Mouse (Mus musculus): ENCODE measurements around the gene Fam20a. TPM values are rescaled to one million over a fixed set of nuclear protein-coding genes. Genes with fewer than 3 reads are reported as not detected.

Fam20a gene
- 10 to 100 TPM in 1 of 2 experiments, 1 to 10 TPM in 1; 8.5 to 10.1 TPM for total RNA-seq (2021)
- long read RNA-seq, experiment 1, partial matches to known transcripts, result 0 of 6 reads
- long read RNA-seq, experiment 1, other reads (novel, unspliced or antisense), result 2 of 6 reads
- long read RNA-seq, experiment 2, transcript Fam20a-201 (11 exons, 2,541 nt), result major isoform, 14 of 17 reads
- long read RNA-seq, experiment 2, partial matches to known transcripts, result 0 of 17 reads
- long read RNA-seq, experiment 2, other reads (novel, unspliced or antisense), result 3 of 17 reads

GRCm38 (mm10) chr11:109721781-109722446, at the start of gene Fam20a:
Fam20a (minus strand) TSS chr11:109722279.
- peak; percentile 42 to 61 for DNase-seq (ENCODE audit: low spot score in 2 of 2)

GRCm38 (mm10) chr11:109771381-109771780, 49.3 kb upstream of the Fam20a start:
- no peak for DNase-seq (ENCODE audit: low spot score in 2 of 2)

DNA sequence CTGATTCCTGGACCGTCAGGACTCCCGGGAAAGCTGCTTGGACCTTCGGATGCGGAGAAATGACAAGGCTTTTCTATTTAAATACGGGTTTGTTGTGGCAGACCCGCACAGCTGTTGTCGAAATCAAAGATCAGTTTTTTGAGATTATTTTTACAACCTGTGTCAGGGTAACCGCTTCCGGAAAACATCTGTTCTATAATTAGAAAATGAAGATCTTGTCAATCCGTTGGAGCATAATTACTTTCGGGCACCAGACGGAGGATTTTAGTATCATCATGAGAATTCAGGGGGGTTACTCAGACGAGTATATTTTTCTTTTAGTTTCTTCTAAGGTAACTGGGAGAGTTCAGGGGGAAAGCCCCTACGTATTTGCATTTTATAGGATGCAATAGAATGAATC, 48.1 kb upstream of the Fam20a start:
- DNase-seq (ENCODE audit: low spot score in 2 of 2), result no peak

- DNase-seq (ENCODE audit: low spot score in 2 of 2), result no peak
Measured at GRCm38 (mm10) chr11:109769091-109769490, 47.0 kb upstream of the Fam20a start.

DNA sequence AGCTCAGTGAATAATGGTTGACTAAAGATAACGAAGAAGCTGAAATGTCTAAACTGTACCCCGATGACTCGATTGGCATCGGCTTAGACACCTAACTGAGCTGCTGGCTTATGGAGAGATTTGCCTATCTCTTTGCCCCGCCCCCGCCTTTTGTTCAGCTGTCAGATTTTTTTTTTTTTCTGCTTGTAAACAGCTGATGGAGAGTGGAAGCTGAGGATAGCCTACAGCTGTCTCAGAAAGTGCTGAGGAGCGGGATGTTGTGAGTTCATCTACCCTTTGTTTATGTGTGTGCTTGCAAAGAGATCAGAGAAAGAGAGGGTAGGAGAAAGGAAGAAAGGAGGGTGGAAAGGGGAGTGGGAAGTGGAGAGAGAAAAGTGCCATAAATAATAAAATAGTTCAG, 38.0 kb upstream of the Fam20a start:
- DNase-seq (ENCODE audit: low spot score in 2 of 2), result no peak

GRCm38 (mm10) chr11:109758616-109759215, 36.6 kb upstream of the Fam20a start:
- no peak for DNase-seq (ENCODE audit: low spot score in 2 of 2)

DNA sequence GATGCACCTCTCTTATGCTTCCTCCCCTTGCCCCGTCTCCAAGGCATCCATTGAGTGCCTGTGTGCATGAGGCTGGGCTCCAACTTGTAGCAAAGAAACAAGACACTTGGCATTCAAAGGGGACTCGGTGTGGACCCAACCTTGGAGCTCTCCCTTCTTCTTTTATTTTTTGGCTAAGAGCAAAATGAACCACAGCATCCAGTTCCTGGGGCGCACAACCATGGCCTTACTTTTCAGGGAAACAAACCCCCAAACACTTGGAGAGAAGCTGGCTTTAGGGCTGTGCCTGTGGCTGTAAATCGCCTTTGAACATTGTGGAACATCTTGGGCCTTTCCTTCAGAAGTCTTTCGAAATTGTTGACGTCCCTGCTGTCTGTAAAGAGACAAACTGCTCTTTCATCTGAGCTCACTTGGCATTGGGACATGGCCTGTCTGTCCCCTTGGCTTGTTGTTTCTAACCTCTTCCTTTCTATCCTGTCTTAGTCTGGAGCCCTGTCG, 32.1 kb upstream of the Fam20a start:
- DNase-seq (ENCODE audit: low spot score in 2 of 2), result no peak

GRCm38 (mm10) chr11:109751636-109752603, 29.8 kb upstream of the Fam20a start:
- DNase-seq (ENCODE audit: low spot score in 2 of 2), result no peak

DNA sequence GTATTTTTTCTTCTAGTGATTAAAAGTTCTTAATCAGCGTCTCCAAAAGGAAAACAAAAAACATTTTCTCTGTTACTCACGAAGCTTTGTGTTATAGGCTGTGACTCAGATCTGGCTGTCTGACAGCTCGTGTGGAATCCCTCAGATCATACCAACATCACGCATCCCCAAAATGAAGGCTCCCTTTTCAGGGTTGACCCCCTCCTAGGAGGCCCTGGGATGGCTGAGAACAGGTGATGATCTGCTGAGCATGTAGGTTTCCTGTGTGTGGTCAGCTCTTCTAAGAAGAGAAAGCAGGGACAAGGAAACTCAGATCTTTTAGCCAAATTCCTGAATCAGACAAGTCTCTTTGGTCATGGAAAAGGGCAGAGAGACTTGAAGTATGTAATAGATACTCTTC, 23.1 kb upstream of the Fam20a start:
- DNase-seq (ENCODE audit: low spot score in 2 of 2), result no peak

DNA sequence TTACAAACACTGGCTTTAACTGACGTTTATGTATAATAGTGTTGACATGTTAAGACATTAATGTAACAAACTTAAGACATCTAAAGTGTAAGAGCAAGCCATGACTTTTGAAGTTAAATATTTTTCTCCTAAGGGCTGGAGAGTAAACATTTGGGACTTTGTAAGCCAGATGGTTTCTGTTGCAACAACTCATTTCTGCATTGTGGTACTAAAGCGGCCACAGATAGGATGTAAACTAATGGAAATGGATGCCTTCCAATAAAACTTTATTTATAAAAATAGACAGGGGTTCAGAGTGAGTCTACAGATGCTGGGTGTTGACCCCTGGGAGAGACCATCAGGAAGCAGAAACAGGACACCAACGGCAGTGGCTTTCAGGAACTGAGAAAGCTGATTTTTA, 15.9 kb upstream of the Fam20a start:
- no peak for DNase-seq (ENCODE audit: low spot score in 2 of 2)

- DNase-seq (ENCODE audit: low spot score in 2 of 2), result no peak
Measured at GRCm38 (mm10) chr11:109736406-109736805, 14.3 kb upstream of the Fam20a start.

DNA sequence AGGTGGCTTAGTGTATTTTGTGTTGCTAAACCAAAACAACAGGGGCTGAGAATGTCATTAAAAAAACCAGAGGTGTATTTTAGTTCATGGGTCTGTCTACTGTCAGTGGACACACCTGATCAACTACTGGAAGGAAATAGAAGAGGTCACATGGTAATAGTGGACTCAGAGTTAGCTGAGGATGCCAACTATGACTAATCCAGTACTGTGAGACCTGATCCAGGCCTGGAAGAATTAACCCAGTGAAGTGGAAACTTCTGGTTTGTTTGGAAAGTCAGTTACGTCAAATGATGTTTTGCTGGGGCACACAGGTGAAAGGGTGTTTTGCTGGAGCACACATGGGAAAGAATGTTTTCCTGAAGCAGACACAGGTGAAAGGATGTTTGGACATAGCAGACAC, 12.3 kb upstream of the Fam20a start:
- no peak for DNase-seq (ENCODE audit: low spot score in 2 of 2)

DNA sequence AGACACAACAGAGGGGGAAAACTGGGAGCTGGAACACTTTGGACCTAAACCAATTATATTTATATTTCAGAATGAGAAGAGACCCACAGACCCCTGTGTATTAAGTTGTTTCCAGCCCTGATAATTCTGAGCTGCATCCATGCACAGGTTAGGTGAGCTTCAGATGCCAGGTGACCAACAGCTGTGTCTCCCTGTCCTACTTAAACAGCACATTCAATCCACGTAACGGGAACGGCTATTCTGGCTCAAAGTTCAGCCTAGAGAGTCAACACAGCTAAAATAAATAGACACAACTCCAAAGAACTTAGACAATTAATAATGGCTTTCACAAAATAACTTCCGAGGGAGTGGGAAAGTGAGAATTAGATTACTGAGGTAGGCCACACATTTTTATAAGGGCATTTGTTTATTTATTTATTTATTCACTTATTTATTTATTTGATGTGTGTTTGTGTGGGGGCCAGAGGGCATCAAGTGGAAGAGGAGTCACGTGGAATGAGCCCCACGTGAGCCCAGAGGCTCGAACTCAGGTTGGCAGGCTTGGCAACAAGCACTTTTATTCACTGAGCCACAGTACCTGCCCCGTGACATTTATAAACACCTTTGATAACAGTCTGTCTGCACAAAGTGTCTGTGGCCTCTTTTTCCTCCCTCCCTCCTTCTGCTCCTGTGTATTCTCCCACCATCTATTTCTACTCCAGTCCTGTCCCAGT, 10.8 kb upstream of the Fam20a start:
- no peak for DNase-seq (ENCODE audit: low spot score in 2 of 2)

DNA sequence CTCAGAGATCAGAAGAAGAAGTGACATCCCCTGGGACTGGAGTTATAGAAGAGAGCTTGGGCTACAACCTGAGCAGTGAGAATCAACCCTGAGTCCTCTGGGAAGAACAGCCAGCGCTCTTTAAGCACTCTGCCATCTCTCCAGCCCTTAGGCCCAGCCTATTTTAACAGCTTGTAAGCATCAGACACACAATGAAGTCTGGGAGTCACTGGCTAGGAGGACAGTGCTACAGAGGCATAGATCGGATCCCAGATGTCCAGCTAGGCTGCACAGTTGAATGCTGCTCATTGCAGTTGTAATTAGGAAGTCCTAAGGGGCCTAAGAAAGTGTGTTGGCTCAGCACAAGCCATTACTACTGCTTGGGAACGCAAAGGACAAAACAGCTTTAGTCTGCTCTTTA, 6.3 kb upstream of the Fam20a start:
- DNase-seq (ENCODE audit: low spot score in 2 of 2), result no peak

GRCm38 (mm10) chr11:109722711-109723110, 632 bp upstream of the Fam20a start:
- DNase-seq (ENCODE audit: low spot score in 2 of 2), result no peak

GRCm38 (mm10) chr11:109721320-109721780, 729 bp downstream of the Fam20a start:
- peak; percentile 28 to 65 for DNase-seq (ENCODE audit: low spot score in 2 of 2)

DNA sequence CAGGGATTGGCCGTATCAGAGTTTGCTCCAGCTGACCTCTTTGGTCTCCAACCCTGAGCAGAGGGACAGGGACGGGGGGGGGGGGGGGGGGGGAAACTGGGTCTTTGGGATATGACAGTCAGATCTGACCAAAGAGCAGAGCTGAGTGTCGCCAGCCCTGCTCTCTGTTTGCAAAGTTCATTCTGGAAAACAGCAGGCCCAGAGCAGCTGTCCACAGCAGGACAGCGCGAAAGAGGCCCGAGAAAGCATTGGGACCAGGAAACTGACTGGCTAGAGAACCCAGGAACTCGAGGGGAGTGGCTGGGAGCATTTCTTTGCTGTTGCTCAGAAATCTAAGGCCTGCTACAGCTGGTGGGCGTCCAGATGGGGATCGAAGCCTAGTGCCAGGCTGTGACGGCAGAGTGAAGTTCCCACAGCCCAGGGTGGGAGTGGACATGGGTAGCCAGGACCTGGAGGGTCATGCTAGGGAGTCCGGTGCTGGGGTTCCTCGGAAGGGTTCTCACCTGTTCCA, 1.2 kb downstream of the Fam20a start:
- peak in 1 of 2 experiments; percentile 44 for DNase-seq (ENCODE audit: low spot score in 2 of 2)

GRCm38 (mm10) chr11:109719399-109719798, 2.7 kb downstream of the Fam20a start:
- no peak for DNase-seq (ENCODE audit: low spot score in 2 of 2)

DNA sequence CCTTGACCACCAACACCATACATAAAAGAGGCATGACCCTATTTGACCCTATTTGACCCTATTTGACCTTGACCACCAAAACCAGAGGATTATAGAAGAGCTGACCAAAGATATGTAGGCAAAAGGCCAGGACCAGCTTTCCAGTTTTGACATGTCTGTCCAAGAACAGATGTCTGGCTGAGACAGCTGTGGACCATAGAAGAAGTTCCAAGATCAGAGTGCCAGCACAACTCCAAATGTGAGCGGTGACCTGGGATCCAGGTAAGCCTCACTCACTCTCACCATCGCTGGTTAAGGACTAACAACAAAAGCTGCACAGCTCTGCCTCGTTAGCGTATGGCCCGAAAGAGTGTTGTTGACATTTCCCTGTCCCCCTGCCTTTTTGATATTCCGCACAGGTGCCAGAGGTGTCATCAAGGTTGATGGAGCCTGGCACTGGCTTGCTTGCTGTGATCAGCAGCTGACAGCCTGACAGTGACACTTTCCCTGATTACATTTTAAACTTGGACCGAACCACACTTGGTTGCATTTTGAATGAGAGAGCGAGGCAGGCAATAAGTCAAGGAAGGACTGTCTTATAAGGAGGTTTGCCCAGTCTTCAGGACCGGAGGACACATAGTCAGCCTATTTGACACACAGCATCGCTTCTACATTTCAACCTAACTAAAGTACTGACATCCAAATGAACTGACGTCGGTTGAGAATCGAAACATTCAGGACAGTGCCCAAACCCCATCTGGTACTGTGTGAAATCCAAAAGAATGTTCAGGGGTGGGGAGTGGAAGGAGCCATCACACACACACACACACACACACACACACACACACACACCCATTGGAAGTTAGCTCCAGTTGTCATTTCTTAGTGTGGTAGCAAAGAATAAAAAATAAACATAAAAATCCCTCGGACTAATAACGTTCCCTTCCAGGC, 3.8 kb downstream of the Fam20a start:
- no peak for DNase-seq (ENCODE audit: low spot score in 2 of 2)
